Mouse (Mus musculus): ENCODE measurements around the gene Daam1. TPM values are rescaled to one million over a fixed set of nuclear protein-coding genes. Genes with fewer than 3 reads are reported as not detected.

The Daam1 gene
- total RNA-seq, 2 experiments from 2014 or later = 64.9 to 69.3 TPM

DNA sequence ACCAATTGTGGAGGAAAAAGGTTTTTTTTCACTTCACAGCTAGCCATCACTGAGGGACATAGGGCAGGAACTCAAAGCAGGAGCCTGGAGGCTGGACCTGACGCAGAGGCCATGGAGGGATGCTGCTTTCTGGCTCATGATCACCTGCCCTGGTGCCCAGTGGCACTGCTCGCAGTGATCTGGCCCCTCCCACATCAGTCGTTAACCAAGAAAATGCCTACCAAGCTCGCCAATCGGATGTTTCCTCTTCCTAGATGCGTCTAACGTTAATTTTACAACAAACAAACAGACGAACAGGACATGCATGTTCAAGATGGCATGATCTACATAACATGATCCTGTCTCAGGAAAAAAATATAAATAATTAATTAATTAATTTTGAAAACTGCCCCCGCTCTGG, 17.6 kb upstream of the Daam1 start:
- no peak overlapping the region for H3K4me3 ChIP-seq
- no peak for TF ChIP-seq CTCF (conservative IDR thresholded peaks at IDR 0.05)

DNA sequence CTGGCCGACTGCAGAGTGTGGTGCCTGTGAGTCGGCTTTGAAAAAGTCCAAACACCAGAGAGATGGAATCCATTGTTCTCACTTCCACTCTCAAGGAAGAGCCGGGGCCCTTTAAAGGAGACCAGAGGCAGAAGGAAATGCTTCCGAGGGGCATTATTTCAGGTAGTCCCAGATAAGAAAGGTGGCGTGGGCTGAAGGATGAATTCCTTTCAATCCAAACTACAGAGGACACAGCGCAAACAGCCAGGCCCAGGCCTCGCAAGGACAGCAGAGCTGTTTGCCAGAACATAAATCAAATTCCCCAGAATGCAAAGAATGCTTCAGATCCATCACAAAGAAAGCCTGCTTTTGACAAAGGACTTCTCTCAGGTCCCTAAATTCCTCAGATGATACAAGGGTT, 17.1 kb upstream of the Daam1 start:
- TF ChIP-seq CTCF (conservative IDR thresholded peaks at IDR 0.05) = no peak
- H3K27ac ChIP-seq = no peak overlapping the region
- no peak overlapping the region for H3K4me3 ChIP-seq
- DNase-seq (ENCODE audit: low spot score in 2 of 2) = no peak

More for the DNA sequence above, 17.6 kb upstream of the Daam1 start:
- no peak overlapping the region for H3K27ac ChIP-seq
- no peak for DNase-seq (ENCODE audit: low spot score in 2 of 2)

DNA sequence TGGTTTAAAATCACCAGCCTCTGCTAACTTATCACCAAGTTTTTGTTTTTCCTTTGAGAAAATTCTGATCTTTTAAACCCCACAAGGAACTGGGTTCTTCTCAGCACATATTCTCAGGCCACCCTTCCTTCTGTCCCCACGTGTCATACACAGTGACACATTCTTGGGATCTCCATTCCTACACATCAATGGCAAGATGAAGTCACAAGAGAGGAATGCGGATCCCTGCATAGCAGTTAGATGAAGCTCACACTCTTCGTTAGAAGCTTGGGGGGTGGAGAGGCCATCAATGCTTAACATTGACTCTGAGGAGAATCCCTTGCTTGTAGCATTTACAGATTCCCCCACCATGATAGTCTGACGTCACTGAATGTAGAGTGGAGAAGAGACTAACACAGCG, 10.8 kb upstream of the Daam1 start:
- H3K27ac ChIP-seq = no peak overlapping the region
- H3K4me3 ChIP-seq = no peak overlapping the region
- DNase-seq (ENCODE audit: low spot score in 2 of 2) = no peak
- TF ChIP-seq CTCF (conservative IDR thresholded peaks at IDR 0.05) = no peak

DNA sequence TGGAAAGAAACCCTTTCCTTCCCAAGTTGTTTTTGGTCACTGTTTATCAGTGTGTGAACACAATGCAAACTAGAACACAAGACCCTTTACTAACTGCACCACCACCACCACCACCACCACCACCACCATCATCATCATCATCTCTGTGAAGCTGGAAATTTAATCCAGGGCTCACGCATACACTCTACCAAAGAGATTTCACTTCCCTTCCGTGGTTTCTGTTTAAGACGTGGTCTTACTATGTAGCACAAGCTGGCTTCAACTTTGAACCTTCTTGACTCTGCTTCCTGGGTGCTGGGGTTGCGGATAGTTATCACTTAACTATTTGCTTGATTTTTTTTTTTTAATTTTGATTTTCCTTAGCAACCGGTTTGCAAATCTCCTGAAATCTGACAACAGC, 9.6 kb upstream of the Daam1 start:
- TF ChIP-seq CTCF (conservative IDR thresholded peaks at IDR 0.05) = no peak
- DNase-seq (ENCODE audit: low spot score in 2 of 2) = no peak
- Histone ChIP-seq H3K4me3 (no peak overlapping the region), H3K27ac (no peak overlapping the region)

DNA sequence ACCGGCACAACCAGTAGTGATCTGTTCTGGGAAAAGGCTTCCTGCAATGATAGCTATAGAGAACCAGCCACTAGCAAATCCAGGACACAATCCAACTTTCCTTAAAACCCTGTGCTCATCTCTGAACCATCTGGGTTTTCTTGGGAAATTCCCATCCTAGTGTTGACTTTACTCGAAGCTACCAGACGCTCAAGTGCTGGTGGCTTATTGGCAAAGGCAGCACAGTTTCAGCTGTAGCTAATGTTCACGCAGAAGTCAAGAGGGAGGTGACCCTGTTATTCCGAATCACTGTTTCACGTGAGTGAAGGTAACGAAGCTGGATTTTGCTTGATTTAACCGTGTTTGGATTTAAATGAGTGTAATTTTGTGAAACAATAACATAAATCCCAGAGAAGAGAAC, 9.1 kb upstream of the Daam1 start:
- Histone ChIP-seq H3K4me3 (no peak overlapping the region), H3K27ac (no peak overlapping the region)
- TF ChIP-seq CTCF (conservative IDR thresholded peaks at IDR 0.05) = no peak
- no peak for DNase-seq (ENCODE audit: low spot score in 2 of 2)

DNA sequence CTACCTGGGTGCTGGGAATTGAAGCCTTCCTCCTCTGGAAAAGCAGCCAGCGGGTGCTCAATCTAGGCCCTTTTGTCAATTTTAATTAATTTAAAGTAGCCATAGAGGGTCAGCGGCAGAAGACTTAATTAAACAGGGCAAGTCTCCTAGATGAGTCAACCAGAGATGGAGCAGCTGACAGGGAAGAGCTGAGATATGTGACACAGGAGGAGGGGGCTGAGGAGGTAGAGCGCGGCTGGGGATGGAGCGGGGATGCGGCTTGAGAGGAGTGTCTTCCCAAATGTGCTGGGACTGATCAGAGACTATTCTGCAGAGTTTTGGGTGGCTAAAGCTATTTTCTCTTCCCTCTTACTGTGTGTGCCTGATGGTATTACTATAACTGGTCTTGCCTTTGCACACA, 6.0 kb upstream of the Daam1 start:
- DNase-seq (ENCODE audit: low spot score in 2 of 2) = no peak
- Histone ChIP-seq H3K27ac (no peak overlapping the region), H3K4me3 (no peak overlapping the region)
- no peak for TF ChIP-seq CTCF (conservative IDR thresholded peaks at IDR 0.05)

DNA sequence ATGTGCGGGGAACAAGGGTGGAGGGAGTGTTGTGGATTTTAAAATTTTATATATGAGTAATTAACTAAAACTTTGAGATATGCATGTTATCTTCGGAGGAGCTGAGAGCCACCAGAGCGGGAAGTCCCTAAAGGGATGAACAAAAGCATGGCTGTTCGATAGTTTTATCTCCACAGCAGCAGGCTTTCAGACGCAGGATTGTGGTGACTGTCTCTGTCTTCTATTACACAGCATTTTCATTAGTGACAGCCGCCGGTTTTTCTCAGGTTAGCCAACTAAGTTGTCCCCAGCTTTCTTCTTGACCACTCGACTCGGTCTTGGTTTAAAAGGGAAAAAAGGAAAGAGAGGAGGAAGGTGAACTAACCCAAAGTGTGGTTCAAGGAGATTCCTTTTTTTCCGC, 739 bp upstream of the Daam1 start:
- no peak for DNase-seq (ENCODE audit: low spot score in 2 of 2)
- Histone ChIP-seq H3K27ac (peak overlapping the region; percentile 91), H3K4me3 (peak overlapping the region; percentile 100)
- TF ChIP-seq CTCF (conservative IDR thresholded peaks at IDR 0.05) = no peak

DNA sequence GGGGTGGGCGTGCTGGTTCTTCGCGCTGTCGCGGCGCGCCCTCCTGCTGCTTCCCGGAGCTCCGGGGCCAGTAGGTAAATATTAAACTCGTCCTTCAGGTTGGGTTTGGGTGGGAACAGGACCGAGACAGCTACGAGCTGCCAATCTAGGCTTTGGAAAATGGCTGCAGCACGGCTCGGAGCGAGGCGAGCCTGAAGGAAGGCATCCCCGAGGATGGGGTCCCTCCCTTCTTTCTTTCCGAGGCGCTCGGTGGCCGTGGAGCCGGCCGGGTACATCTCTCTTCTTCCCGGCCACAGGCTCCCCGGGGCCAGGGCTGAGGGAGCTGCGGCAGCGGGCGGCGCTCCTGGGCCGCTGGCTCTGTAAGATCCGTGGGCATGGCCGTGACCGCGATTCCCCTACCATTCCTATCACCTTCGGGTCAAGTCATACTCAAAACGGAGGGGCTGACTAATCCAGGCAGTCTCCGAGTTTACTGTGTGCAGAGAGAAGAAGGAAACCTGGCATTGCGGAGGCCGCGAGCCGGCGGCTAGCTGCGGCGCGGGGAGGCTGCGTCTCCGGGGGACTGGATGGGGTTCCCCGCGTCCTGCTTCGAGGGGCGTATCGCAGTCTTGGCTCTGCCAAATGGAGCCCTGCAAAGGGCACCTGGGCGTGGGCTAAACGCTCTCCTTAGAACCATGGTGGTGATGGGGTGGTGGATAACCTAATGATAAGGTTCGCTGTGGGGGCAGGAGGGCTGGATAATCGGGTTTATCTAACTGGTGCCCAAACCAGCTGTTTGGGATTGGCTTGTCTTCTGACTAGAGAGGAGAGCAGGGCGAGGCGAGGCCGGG, 595 bp downstream of the Daam1 start:
- no peak; the same call in 1 of the 2 replicates for TF ChIP-seq CTCF (conservative IDR thresholded peaks at IDR 0.05)
- Histone ChIP-seq H3K4me3 (peak overlapping the region; percentile 100), H3K27ac (peak overlapping the region; percentile 94)
- peak in 1 of 2 experiments; percentile 42 for DNase-seq (ENCODE audit: low spot score in 2 of 2)

DNA sequence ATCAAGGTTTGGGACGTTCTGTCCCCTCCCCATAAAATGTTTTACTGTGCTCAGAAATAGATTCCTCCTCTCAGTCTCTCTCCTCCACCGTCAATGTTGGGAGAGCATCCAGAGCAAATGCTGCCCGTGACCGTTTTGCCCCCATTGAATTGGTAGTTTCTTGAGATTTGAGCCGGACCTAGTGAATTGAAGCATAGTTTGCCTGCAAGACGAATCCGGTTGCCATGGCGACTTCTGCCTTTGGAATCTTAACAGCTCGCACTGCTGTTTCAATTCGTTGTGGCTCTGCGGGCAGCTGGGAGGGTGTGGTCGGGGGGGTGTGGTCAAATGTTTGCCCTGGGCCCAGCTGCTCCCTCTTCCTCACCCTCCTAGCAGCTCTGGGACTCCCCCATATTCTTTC, 1.3 kb downstream of the Daam1 start:
- Histone ChIP-seq H3K4me3 (peak overlapping the region; percentile 100), H3K27ac (peak overlapping the region; percentile 94)
- no peak for TF ChIP-seq CTCF (conservative IDR thresholded peaks at IDR 0.05)

DNA sequence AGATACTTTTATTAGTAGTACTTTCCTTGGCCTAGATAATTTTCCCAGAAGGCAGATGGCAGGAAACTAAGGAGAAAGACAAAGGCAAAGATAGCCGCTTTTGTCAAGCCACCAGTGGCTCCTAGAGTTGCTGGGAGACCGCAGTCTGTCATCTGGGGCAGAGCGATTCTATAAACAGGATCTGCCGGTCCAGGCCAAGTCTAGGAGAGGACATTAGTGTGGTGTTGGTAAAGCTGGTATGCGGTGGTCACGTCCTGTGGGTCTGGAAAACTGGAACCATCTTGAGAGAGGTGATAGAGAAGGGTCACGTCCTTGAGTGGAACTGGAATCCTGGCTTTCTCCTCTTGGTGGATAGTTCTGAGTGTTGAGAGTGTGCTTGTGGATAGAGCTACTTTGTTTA, 3.2 kb downstream of the Daam1 start:
- DNase-seq (ENCODE audit: low spot score in 2 of 2) = no peak
- H3K4me3 ChIP-seq = peak overlapping the region; percentile 100
- TF ChIP-seq CTCF (conservative IDR thresholded peaks at IDR 0.05) = no peak
- peak overlapping the region; percentile 94 for H3K27ac ChIP-seq

More for the DNA sequence above, 1.3 kb downstream of the Daam1 start:
- peak; percentile 57 to 71 for DNase-seq (ENCODE audit: low spot score in 2 of 2)

DNA sequence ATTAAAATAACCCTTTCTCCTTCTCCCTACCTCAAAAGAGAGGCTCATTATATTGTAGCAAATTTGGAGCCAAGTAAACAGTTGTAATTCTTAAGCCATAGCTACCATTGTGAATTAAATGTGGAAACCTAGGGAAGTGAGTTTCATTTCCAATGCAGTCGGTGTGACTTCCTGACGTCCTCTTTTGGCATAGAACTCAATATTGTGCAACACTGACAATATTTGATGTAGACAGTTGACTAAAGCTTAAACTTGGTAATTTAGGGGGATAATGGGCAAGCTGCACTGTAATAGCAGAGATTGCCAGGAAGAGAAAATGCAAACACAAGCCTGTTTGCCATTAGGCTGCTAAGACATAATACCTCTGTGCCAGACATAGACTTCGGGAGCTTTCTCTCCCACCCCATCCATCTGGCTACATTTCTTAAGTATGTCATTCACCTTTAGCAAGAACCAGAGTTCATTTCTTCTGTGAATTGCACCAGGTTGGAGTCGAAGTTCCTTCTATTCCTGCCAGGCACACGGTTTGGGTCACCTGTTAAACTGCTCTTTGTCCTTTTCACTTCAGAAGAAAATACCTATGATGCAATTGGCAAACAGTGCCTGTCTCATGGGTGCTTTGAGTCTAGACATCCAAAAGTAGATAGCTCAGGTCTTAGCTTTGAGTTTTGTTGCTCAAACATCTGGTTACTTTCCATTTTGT, 5.2 kb downstream of the Daam1 start:
- H3K27ac ChIP-seq = peak overlapping the region; percentile 94
- no peak for DNase-seq (ENCODE audit: low spot score in 2 of 2)
- no peak for TF ChIP-seq CTCF (conservative IDR thresholded peaks at IDR 0.05)
- no peak overlapping the region for H3K4me3 ChIP-seq

DNA sequence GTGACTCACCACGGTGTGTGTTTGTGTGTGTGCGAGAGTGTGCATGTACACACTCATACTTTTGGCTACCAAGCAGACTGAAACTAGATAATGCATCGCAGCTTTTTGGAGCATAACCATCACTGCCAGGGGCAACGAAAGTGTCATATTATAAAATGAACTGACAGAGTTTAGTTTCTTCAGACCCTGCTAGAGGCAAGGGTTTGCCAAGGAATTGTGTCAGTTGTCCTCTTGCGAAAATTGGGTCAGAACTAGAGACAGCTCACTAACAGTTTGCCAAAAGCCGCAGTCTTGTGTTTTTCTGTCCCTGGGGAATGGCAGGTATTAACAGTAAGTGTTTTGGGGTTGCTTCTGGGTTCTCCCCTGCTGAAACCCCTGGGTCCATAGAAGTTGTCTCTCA, 5.9 kb downstream of the Daam1 start:
- Histone ChIP-seq H3K4me3 (no peak overlapping the region), H3K27ac (peak overlapping the region; percentile 94)
- no peak for DNase-seq (ENCODE audit: low spot score in 2 of 2)
- TF ChIP-seq CTCF (conservative IDR thresholded peaks at IDR 0.05) = no peak

DNA sequence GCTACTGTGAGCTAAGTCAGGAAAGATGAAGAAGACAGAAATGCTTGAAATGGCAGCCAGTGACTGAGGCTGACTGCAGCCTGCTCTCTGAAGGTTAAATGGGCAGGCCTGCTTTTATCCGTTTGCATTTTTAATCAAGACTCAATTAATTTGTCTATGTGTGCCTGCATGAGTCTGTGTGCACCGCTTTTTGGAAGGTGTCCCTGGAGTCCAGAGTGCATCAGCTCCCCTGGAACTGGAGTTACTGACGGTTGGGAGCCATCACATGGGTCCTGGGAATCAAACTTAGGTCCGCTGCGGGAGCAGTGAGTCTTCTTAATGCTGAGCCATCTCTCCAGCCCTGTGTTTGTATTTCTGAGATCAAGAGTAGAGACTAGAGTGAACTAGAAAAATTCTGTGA, 6.7 kb downstream of the Daam1 start:
- no peak for TF ChIP-seq CTCF (conservative IDR thresholded peaks at IDR 0.05)
- Histone ChIP-seq H3K4me3 (no peak overlapping the region), H3K27ac (peak overlapping the region; percentile 94)
- DNase-seq (ENCODE audit: low spot score in 2 of 2) = no peak

DNA sequence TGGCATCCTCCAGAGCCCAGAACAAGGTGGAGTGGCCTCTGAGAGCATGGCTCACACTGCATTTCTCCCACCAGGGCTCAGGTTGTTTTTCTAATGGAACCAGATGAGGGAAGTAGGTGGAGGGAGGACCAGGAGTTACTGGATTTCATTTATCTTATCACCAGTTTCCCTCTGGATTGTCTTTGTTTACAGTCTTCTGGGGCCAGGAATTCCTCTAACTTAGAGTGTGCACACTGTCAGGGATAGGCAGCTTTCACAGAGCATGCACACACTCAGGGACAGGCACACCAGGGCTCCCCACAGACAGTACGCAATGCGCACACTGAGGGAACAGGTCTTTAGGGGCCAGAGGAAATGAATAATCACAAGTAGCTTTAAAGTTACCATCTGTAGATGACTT, 7.4 kb downstream of the Daam1 start:
- peak overlapping the region; percentile 94; the same call in 1 of the 2 replicates for H3K27ac ChIP-seq
- DNase-seq (ENCODE audit: low spot score in 2 of 2) = no peak
- no peak for TF ChIP-seq CTCF (conservative IDR thresholded peaks at IDR 0.05)
- H3K4me3 ChIP-seq = no peak overlapping the region

All from layer of hippocampus, adult 2 months (tissue).